Mouse (Mus musculus): ENCODE measurements around the gene Trim8. TPM values are rescaled to one million over a fixed set of nuclear protein-coding genes. Genes with fewer than 3 reads are reported as not detected.

Gene Trim8
- total and polyA plus RNA-seq, 2 experiments from 2014 or later: 29.7 to 115 TPM

DNA sequence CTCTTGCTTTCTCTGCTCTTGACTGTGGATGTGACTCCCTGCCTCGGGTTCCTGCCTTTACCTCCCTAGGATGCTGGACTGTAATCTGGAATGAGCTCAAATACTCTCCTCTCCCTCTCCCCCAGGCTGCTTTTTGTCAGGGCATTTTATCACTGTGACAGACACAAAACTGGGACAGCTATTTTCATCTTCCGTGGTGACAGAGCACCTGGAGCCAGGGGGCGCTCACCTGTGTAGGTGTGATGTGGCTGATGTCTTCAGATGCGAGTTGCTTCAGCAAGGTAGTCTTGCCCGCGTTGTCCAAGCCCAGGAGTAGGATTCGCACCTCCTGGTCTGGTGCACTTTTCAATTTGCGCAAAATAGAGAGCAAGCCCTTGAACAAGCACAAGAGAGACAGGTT is 56.5 kb downstream of the Trim8 start:
- no peaks in the 10 kb centered on the region for H3K9me3 ChIP-seq (ENCODE audit: low read length)

DNA sequence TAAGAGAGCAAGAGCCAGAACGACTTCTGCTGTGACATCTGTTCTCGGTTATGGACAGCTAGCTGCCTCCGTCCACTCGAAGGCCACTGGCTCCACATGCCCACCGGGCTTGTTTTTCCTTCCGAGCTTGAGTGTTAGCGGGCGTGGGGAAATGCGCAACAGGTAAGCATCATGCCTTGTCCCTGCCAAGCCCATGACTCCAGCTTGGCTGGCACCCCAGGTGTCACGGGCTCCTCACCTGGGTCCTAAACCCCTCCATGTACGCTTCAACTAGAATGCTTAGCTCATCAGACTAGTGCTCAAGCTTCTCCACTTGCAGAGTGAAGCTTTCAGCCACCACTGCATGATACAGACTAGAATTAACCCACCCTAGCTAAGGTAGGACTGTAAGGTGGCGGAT is 57.1 kb downstream of the Trim8 start:
- H3K4me1 ChIP-seq (ENCODE audit: insufficient read depth, low read length): no peaks in the 10 kb centered on the region
- ATAC-seq: no peak
- peak; percentile 44 for DNase-seq (ENCODE audit: low spot score)
- H3K27me3 ChIP-seq (ENCODE audit: insufficient read depth, low read length): no peaks in the 10 kb centered on the region
- H3K9ac ChIP-seq (replicated peaks; ENCODE audit: low read length): no peak overlapping the region
- H3K9me3 ChIP-seq (ENCODE audit: low read length): no peaks in the 10 kb centered on the region
- H3K36me3 ChIP-seq (ENCODE audit: insufficient read depth, low read length): peaks cover 14% of the 10 kb centered on the region; the same call in 1 of the 2 replicates
- TF ChIP-seq CTCF (IDR thresholded peaks at IDR 0.05; ENCODE audit: low read depth): no peak
- no peak overlapping the region for H3K27ac ChIP-seq
- H3K4me2 ChIP-seq (ENCODE audit: low read depth, low read length): no peak overlapping the region
- H3K4me3 ChIP-seq (ENCODE audit: low read length): no peak overlapping the region
- 69% methylated on average over 12 of the region's 12 CpGs for WGBS

More for the DNA sequence above, 56.5 kb downstream of the Trim8 start:
- H3K4me2 ChIP-seq (ENCODE audit: low read depth, low read length): no peak overlapping the region
- peaks cover 14% of the 10 kb centered on the region; the same call in 1 of the 2 replicates for H3K36me3 ChIP-seq (ENCODE audit: insufficient read depth, low read length)
- DNase-seq (ENCODE audit: low spot score) (no peak), ATAC-seq (no peak)
- peaks cover 4% of the 10 kb centered on the region; the same call in 1 of the 2 replicates for H3K4me1 ChIP-seq (ENCODE audit: insufficient read depth, low read length)
- 85% methylated on average over 8 of the region's 8 CpGs for whole genome bisulfite sequencing
- TF ChIP-seq CTCF (IDR thresholded peaks at IDR 0.05; ENCODE audit: low read depth): peak; percentile 16; the same call in 1 of the 2 replicates
- H3K27me3 ChIP-seq (ENCODE audit: insufficient read depth, low read length): no peaks in the 10 kb centered on the region
- no peak overlapping the region for H3K4me3 ChIP-seq (ENCODE audit: low read length)
- H3K27ac ChIP-seq: no peak overlapping the region
- H3K9ac ChIP-seq (replicated peaks; ENCODE audit: low read length): no peak overlapping the region

DNA sequence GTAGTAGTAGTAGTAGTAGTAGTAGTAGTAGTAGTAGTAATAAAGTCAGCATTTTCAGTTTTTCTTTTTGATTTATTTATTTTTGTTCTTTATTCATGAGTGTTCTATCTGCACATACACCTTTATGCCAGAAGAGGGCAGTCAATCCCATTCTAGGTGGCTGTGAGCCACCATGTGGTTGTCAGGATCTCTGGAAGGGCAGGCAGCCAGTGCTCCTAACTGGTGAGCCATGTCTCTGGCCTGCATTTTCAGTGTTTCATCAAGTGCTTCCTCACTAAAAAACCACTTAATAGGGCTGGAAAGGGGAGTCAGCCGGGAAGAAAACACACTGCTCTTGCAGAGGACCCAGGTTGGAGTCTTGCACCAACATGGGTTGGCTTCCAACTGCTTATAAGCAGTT is 60.6 kb downstream of the Trim8 start:
- no peak overlapping the region for H3K4me3 ChIP-seq (ENCODE audit: low read length)
- WGBS: 41% methylated on average over 1 of the region's 1 CpGs
- peak; percentile 81 for DNase-seq (ENCODE audit: low spot score)
- no peak overlapping the region for H3K4me2 ChIP-seq (ENCODE audit: low read depth, low read length)
- peak overlapping the region; percentile 54; the same call in 1 of the 2 replicates for H3K27ac ChIP-seq
- H3K9me3 ChIP-seq (ENCODE audit: low read length): no peaks in the 10 kb centered on the region
- no peaks in the 10 kb centered on the region for H3K4me1 ChIP-seq (ENCODE audit: insufficient read depth, low read length)
- no peaks in the 10 kb centered on the region for H3K27me3 ChIP-seq (ENCODE audit: insufficient read depth, low read length)
- TF ChIP-seq CTCF (IDR thresholded peaks at IDR 0.05; ENCODE audit: low read depth): peak; percentile 81
- peaks cover 9% of the 10 kb centered on the region; the same call in 1 of the 2 replicates for H3K36me3 ChIP-seq (ENCODE audit: insufficient read depth, low read length)
- no peak overlapping the region for H3K9ac ChIP-seq (replicated peaks; ENCODE audit: low read length)
- 0 out of 2 replicates have a peak, but pooled peaks have one; percentile 50 for ATAC-seq

DNA sequence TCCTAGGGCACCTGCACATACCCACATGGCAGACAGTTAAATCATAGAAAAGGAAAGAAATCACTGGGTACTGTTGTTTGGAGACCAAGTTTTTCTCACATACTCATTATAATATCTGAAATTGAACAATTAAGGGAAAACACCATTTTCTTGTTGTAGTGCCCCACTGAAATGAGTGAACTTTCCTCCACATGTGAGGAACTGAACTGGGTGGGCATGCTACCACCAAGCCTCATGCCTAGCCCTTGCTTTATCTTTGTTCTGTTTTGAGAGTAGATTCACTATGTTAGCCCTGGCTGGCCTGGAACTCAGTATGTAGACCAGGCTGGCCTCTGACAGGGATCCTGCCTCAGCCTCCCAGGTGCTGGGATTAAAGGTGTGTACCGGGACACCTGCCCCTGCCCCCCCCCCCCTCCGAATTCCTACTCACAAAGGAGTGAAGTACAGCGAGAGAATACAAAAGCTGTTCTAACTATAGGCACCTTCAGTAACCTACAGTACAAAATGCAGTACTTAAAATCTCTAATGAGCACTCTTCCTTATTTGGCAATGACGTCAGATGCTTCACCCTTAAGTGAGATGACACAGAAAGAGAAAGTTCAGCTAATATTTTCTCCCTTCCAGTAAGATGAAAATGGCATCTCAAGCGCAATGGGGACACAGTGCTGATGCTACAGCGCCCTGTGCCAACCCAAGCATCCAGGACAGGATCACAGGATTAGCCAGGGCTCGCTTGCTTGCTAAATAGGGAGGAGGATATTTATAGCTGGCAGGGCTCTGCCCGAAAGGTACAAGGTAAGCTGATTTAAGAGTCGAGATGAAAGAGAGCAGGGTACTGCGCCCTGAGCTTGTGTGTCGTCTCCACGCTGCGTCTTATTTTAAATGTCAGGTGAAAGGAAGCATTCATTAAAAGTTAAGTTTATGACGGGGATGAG is 61.3 kb downstream of the Trim8 start:
- H3K36me3 ChIP-seq (ENCODE audit: insufficient read depth, low read length): peaks cover 3% of the 10 kb centered on the region; the same call in 1 of the 2 replicates
- no peak overlapping the region for H3K9ac ChIP-seq (replicated peaks; ENCODE audit: low read length)
- no peak overlapping the region for H3K4me3 ChIP-seq (ENCODE audit: low read length)
- H3K27ac ChIP-seq: peak overlapping the region; percentile 54; the same call in 1 of the 2 replicates
- DNase-seq (ENCODE audit: low spot score) (no peak), ATAC-seq (no peak)
- H3K4me2 ChIP-seq (ENCODE audit: low read depth, low read length): no peak overlapping the region
- H3K4me1 ChIP-seq (ENCODE audit: insufficient read depth, low read length): no peaks in the 10 kb centered on the region
- H3K27me3 ChIP-seq (ENCODE audit: insufficient read depth, low read length): no peaks in the 10 kb centered on the region
- TF ChIP-seq CTCF (IDR thresholded peaks at IDR 0.05; ENCODE audit: low read depth): no peak
- H3K9me3 ChIP-seq (ENCODE audit: low read length): no peaks in the 10 kb centered on the region
- WGBS: 85% methylated on average over 14 of the region's 14 CpGs

- H3K27ac ChIP-seq: no peak overlapping the region; the same call in 1 of the 2 replicates
- no peak for ATAC-seq
- no peaks in the 10 kb centered on the region for H3K27me3 ChIP-seq (ENCODE audit: insufficient read depth, low read length)
- H3K36me3 ChIP-seq (ENCODE audit: insufficient read depth, low read length): no peaks in the 10 kb centered on the region
- no peaks in the 10 kb centered on the region for H3K9me3 ChIP-seq (ENCODE audit: low read length)
- H3K4me3 ChIP-seq (ENCODE audit: low read length): no peak overlapping the region
- no peak for TF ChIP-seq CTCF (IDR thresholded peaks at IDR 0.05; ENCODE audit: low read depth)
- no peak overlapping the region for H3K9ac ChIP-seq (replicated peaks; ENCODE audit: low read length)
- no peaks in the 10 kb centered on the region for H3K4me1 ChIP-seq (ENCODE audit: insufficient read depth, low read length)
- 85% methylated on average over 4 of the region's 4 CpGs for WGBS
- no peak for DNase-seq (ENCODE audit: low spot score)
- no peak overlapping the region for H3K4me2 ChIP-seq (ENCODE audit: low read depth, low read length)
Observed at GRCm38 (mm10) chr19:46563603-46564002, 62.1 kb downstream of the Trim8 start.

DNA sequence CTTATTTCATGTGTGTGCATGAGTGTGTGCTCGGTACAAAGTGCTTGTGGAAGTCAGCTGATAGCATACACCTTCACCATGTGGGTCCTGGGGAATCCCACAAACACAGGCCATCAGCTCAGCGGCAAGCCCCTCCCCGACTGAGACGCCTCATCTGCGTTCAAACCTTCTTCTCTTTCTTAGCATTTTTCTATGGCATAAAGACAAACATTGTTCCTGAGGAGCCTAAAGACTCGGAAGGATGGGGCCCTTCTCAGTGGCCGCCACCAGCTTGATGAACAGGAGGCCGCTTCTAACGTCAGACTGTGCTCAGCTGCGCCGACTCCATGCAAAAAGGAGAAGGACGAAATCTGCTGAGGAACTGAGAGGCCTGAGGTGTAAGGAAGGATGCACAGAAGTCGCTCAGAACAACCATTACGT is 62.6 kb downstream of the Trim8 start:
- Histone ChIP-seq H3K36me3 (ENCODE audit: insufficient read depth, low read length) (no peaks in the 10 kb centered on the region), H3K9ac (replicated peaks; ENCODE audit: low read length) (no peak overlapping the region), H3K4me1 (ENCODE audit: insufficient read depth, low read length) (no peaks in the 10 kb centered on the region), H3K9me3 (ENCODE audit: low read length) (no peaks in the 10 kb centered on the region), H3K4me2 (ENCODE audit: low read depth, low read length) (no peak overlapping the region), H3K4me3 (ENCODE audit: low read length) (no peak overlapping the region), H3K27ac (no peak overlapping the region; the same call in 1 of the 2 replicates), H3K27me3 (ENCODE audit: insufficient read depth, low read length) (no peaks in the 10 kb centered on the region)
- DNase-seq (ENCODE audit: low spot score) (no peak), ATAC-seq (no peak)
- WGBS: 72% methylated on average over 14 of the region's 14 CpGs
- TF ChIP-seq CTCF (IDR thresholded peaks at IDR 0.05; ENCODE audit: low read depth): no peak

Other genes starting within 250 kb of the Trim8 start
- 3.5 and 4.7 TPM in 2 replicates for gene Nfkb2, start 197.4 kb upstream of the Trim8 start, total RNA-seq (2014; rRNA removed)
- 1.7 and 1.9 TPM in 2 replicates for gene Nfkb2, start 197.4 kb upstream of the Trim8 start, polyA plus RNA-seq (2015; fragmentation: Nextera tagmentation; extraction: Ambion mirVana)
- 380 and 396 TPM in 2 replicates for gene Psd, start 174.5 kb upstream of the Trim8 start, total RNA-seq (2014; rRNA removed)
- gene Psd, start 174.5 kb upstream of the Trim8 start, polyA plus RNA-seq (2015; fragmentation: Nextera tagmentation; extraction: Ambion mirVana): 115 and 123 TPM in 2 replicates
- 69.1 and 71.4 TPM in 2 replicates for gene Fbxl15, start 173.5 kb upstream of the Trim8 start, total RNA-seq (2014; rRNA removed)
- gene Fbxl15, start 173.5 kb upstream of the Trim8 start, polyA plus RNA-seq (2015; fragmentation: Nextera tagmentation; extraction: Ambion mirVana): 53.3 and 54.2 TPM in 2 replicates
- gene Cuedc2, start 163.0 kb upstream of the Trim8 start, total RNA-seq (2014; rRNA removed): 125 and 134 TPM in 2 replicates
- gene Cuedc2, start 163.0 kb upstream of the Trim8 start, polyA plus RNA-seq (2015; fragmentation: Nextera tagmentation; extraction: Ambion mirVana): 312 and 326 TPM in 2 replicates
- gene Mfsd13a, start 160.6 kb upstream of the Trim8 start, total RNA-seq (2014; rRNA removed): 7.5 and 12.3 TPM in 2 replicates
- gene Mfsd13a, start 160.6 kb upstream of the Trim8 start, polyA plus RNA-seq (2015; fragmentation: Nextera tagmentation; extraction: Ambion mirVana): 9.9 and 10.5 TPM in 2 replicates
- gene 2310034G01Rik, start 151.4 kb upstream of the Trim8 start, total RNA-seq (2014; rRNA removed): 0.89 and 3.3 TPM in 2 replicates
- gene 2310034G01Rik, start 151.4 kb upstream of the Trim8 start, polyA plus RNA-seq (2015; fragmentation: Nextera tagmentation; extraction: Ambion mirVana): 1.7 and 2.5 TPM in 2 replicates
- 321 and 337 TPM in 2 replicates for gene Actr1a, start 106.0 kb upstream of the Trim8 start, total RNA-seq (2014; rRNA removed)
- gene Actr1a, start 106.0 kb upstream of the Trim8 start, polyA plus RNA-seq (2015; fragmentation: Nextera tagmentation; extraction: Ambion mirVana): 278 and 295 TPM in 2 replicates
- gene Sufu, start 104.8 kb upstream of the Trim8 start, total RNA-seq (2014; rRNA removed): 21.4 and 21.9 TPM in 2 replicates
- 17.2 and 19.1 TPM in 2 replicates for gene Sufu, start 104.8 kb upstream of the Trim8 start, polyA plus RNA-seq (2015; fragmentation: Nextera tagmentation; extraction: Ambion mirVana)
- gene Arl3, start 71.5 kb downstream of the Trim8 start, total RNA-seq (2014; rRNA removed): 66.2 and 71.1 TPM in 2 replicates
- 220 and 224 TPM in 2 replicates for gene Arl3, start 71.5 kb downstream of the Trim8 start, polyA plus RNA-seq (2015; fragmentation: Nextera tagmentation; extraction: Ambion mirVana)
- gene Sfxn2, start 71.7 kb downstream of the Trim8 start, total RNA-seq (2014; rRNA removed): 8.1 and 10.2 TPM in 2 replicates
- gene Sfxn2, start 71.7 kb downstream of the Trim8 start, polyA plus RNA-seq (2015; fragmentation: Nextera tagmentation; extraction: Ambion mirVana): 12.0 and 13.0 TPM in 2 replicates
- 52.3 and 56.9 TPM in 2 replicates for gene Wbp1l, start 97.4 kb downstream of the Trim8 start, total RNA-seq (2014; rRNA removed)
- 30.3 and 31.6 TPM in 2 replicates for gene Wbp1l, start 97.4 kb downstream of the Trim8 start, polyA plus RNA-seq (2015; fragmentation: Nextera tagmentation; extraction: Ambion mirVana)
- gene Cyp17a1, start 171.5 kb downstream of the Trim8 start, total RNA-seq (2014; rRNA removed): not detected in 2 replicates
- gene Cyp17a1, start 171.5 kb downstream of the Trim8 start, polyA plus RNA-seq (2015; fragmentation: Nextera tagmentation; extraction: Ambion mirVana): not detected in 2 replicates
- 9.3 and 11.2 TPM in 2 replicates for gene Borcs7, start 188.2 kb downstream of the Trim8 start, total RNA-seq (2014; rRNA removed)
- 37.1 and 38.9 TPM in 2 replicates for gene Borcs7, start 188.2 kb downstream of the Trim8 start, polyA plus RNA-seq (2015; fragmentation: Nextera tagmentation; extraction: Ambion mirVana)
- gene As3mt, start 205.8 kb downstream of the Trim8 start, total RNA-seq (2014; rRNA removed): 16.0 and 19.0 TPM in 2 replicates
- gene As3mt, start 205.8 kb downstream of the Trim8 start, polyA plus RNA-seq (2015; fragmentation: Nextera tagmentation; extraction: Ambion mirVana): 32.9 and 34.9 TPM in 2 replicates